12 mouse cellular contexts compared by ENCODE assay signal in genomic region chr8:45064197-45064869, GRCm38 (mm10). TPM values are rescaled to one million over a fixed set of nuclear protein-coding genes. Genes with fewer than 3 reads are reported as not detected.
DNase-seq lines count a peak whose midpoint lies in the region; ATAC-seq and TF ChIP-seq lines count a peak whose summit lies in the region.
"Had no signal": no experiment of that assay in that cellular context is flagged by ENCODE, and none has a peak within 500 bp of the region (broad histone marks: within the 10 kb centered on the region; RNA-seq: fewer than 3 reads in every experiment).

No protein-coding gene starts in this region.

- no peaks in the 10 kb centered on the region for H3K27me3 ChIP-seq in lung, embryonic 14.5 days (ENCODE audit: insufficient read depth, low read length)
- no peaks in the 10 kb centered on the region for H3K27me3 ChIP-seq in embryonic facial prominence, embryonic 11.5 days (ENCODE audit: control insufficient read depth, insufficient read depth, low read length)
- no peaks in the 10 kb centered on the region for H3K27me3 ChIP-seq in stomach, postnatal 0 days (ENCODE audit: control insufficient read depth, insufficient read depth, low read length)

- peak overlapping the region; percentile 75; the same call in 1 of the 2 replicates for H3K27ac ChIP-seq in lung, embryonic 14.5 days (ENCODE audit: low read depth)
- no peak overlapping the region for H3K27ac ChIP-seq in embryonic facial prominence, embryonic 11.5 days (replicated peaks; ENCODE audit: low read depth, low read length)
- H3K27ac ChIP-seq in stomach, postnatal 0 days (replicated peaks): no peak overlapping the region
- H3K27ac ChIP-seq: limb, embryonic 15.5 days had no signal

- no peak for TF ChIP-seq CTCF in lung, embryonic 14.5 days (IDR thresholded peaks at IDR 0.05; ENCODE audit: low read depth)
- TF ChIP-seq CTCF in lung, adult 2 months (IDR thresholded peaks at IDR 0.05; ENCODE audit: insufficient read depth, low read length): no peak
- TF ChIP-seq CTCF in stomach, postnatal 0 days (IDR thresholded peaks at IDR 0.05; ENCODE audit: low read depth): no peak

- no peak for TF ChIP-seq POLR2A in lung, adult 2 months (IDR thresholded peaks at IDR 0.05; ENCODE audit: borderline replicate concordance, extremely low read depth, low read depth, low read length)

- no peaks in the 10 kb centered on the region for H3K9me3 ChIP-seq in lung, embryonic 14.5 days (ENCODE audit: low read depth, low read length)
- no peaks in the 10 kb centered on the region for H3K9me3 ChIP-seq in embryonic facial prominence, embryonic 11.5 days (replicated peaks; ENCODE audit: control insufficient read depth, low read length)
- no peaks in the 10 kb centered on the region for H3K9me3 ChIP-seq in stomach, postnatal 0 days (ENCODE audit: control insufficient read depth, low read length)
- H3K9me3 ChIP-seq: limb, embryonic 15.5 days had no signal

- no peak for TF ChIP-seq EP300 in stomach, postnatal 0 days (optimal IDR thresholded peaks at IDR 0.05)

- ATAC-seq in lung, embryonic 14.5 days (ENCODE audit: insufficient read depth): 0 out of 2 replicates have a peak, but pooled peaks have one; percentile 16
- peak; percentile 68 for ATAC-seq in embryonic facial prominence, embryonic 11.5 days (replicated peaks; ENCODE audit: insufficient number of reproducible peaks, low FRiP score, low TSS enrichment, low read depth)
- ATAC-seq in stomach, postnatal 0 days (ENCODE audit: low FRiP score, low TSS enrichment): no peak

- peak; percentile 54 for DNase-seq in lung, embryonic 14.5 days
- DNase-seq in lung, adult 2 months: no peak
- peak; percentile 22 for DNase-seq in embryonic facial prominence, embryonic 11.5 days (ENCODE audit: low spot score)
- DNase-seq in lung, postnatal 25 days (ENCODE audit: low spot score): peak; percentile 26
- DNase-seq in stomach, postnatal 0 days (ENCODE audit: low spot score): peak; percentile 69
- DNase-seq in spleen, adult 12 weeks (ENCODE audit: low spot score): no peak
- no peak for DNase-seq in ovary, postnatal 14 days (ENCODE audit: low spot score)
- DNase-seq: gastrocnemius, postnatal 14 days; thymus, postnatal 36 days had no signal

- WGBS in lung, embryonic 14.5 days: 47% methylated on average over 8 of the region's 8 CpGs
- 52% methylated on average over 8 of the region's 8 CpGs for WGBS in lung, adult 2 months
- 44% methylated on average over 8 of the region's 8 CpGs for WGBS in embryonic facial prominence, embryonic 11.5 days
- WGBS in stomach, postnatal 0 days: 37% methylated on average over 8 of the region's 8 CpGs

- no peaks in the 10 kb centered on the region for H3K36me3 ChIP-seq in lung, embryonic 14.5 days (ENCODE audit: insufficient read depth)
- H3K36me3 ChIP-seq in embryonic facial prominence, embryonic 11.5 days (replicated peaks; ENCODE audit: control insufficient read depth, insufficient read depth, low read depth, low read length): no peaks in the 10 kb centered on the region
- no peaks in the 10 kb centered on the region for H3K36me3 ChIP-seq in stomach, postnatal 0 days (ENCODE audit: control insufficient read depth, insufficient read depth, low read length)
- H3K36me3 ChIP-seq: limb, embryonic 15.5 days had no signal

- no peaks in the 10 kb centered on the region for H3K4me1 ChIP-seq in lung, embryonic 14.5 days (ENCODE audit: insufficient read depth)
- no peaks in the 10 kb centered on the region for H3K4me1 ChIP-seq in lung, adult 2 months (ENCODE audit: control insufficient read depth, insufficient read depth, low read length)
- H3K4me1 ChIP-seq in embryonic facial prominence, embryonic 11.5 days (ENCODE audit: control insufficient read depth, insufficient read depth, low read length): no peaks in the 10 kb centered on the region
- H3K4me1 ChIP-seq in stomach, postnatal 0 days (replicated peaks; ENCODE audit: control insufficient read depth, insufficient read depth): no peaks in the 10 kb centered on the region

- no peak overlapping the region for H3K9ac ChIP-seq in lung, embryonic 14.5 days
- H3K9ac ChIP-seq in embryonic facial prominence, embryonic 11.5 days (replicated peaks; ENCODE audit: low read length): no peak overlapping the region
- H3K9ac ChIP-seq in stomach, postnatal 0 days (ENCODE audit: low read length): no peak overlapping the region
- H3K9ac ChIP-seq: limb, embryonic 15.5 days had no signal

- H3K4me3 ChIP-seq in lung, embryonic 14.5 days (ENCODE audit: low read depth, low read length): no peak overlapping the region
- no peak overlapping the region for H3K4me3 ChIP-seq in lung, adult 2 months (replicated peaks; ENCODE audit: extremely low read depth, low read depth, low read length)
- no peak overlapping the region for H3K4me3 ChIP-seq in embryonic facial prominence, embryonic 11.5 days (ENCODE audit: low read depth, low read length)
- H3K4me3 ChIP-seq in stomach, postnatal 0 days (ENCODE audit: low read depth, low read length): no peak overlapping the region
- H3K4me3 ChIP-seq: limb, embryonic 15.5 days had no signal

- H3K4me2 ChIP-seq in lung, embryonic 14.5 days: no peak overlapping the region
- H3K4me2 ChIP-seq in embryonic facial prominence, embryonic 11.5 days (ENCODE audit: low read depth, low read length): no peak overlapping the region
- no peak overlapping the region for H3K4me2 ChIP-seq in stomach, postnatal 0 days (replicated peaks; ENCODE audit: low read depth)
- H3K4me2 ChIP-seq: limb, embryonic 15.5 days had no signal

RNA-seq across cellular contexts. Expression of gene Mtnr1a, which starts 4.6 kb away (rescaled TPM):
- 0.30 TPM in 1 of 2 replicates, not detected in the other for polyA plus RNA-seq in lung, embryonic 14.5 days (2014; fragmentation: Nextera tagmentation; extraction: Ambion mirVana)
- not detected in 2 replicates for polyA plus RNA-seq in lung, adult 2 months (2012; rRNA removed)
- 0.35 TPM in 1 of 2 replicates, not detected in the other for polyA plus RNA-seq in embryonic facial prominence, embryonic 11.5 days (2014; fragmentation: Nextera tagmentation; extraction: Ambion mirVana)
- polyA plus RNA-seq in stomach, postnatal 0 days (2015; fragmentation: Nextera tagmentation; extraction: Ambion mirVana): 0.06 and 0.29 TPM in 2 replicates
- polyA plus RNA-seq: cortical plate, adult 2 months; heart, postnatal 0 days had no signal

Comparison
In these comparisons a context has a peak if more than half of its experiments do, and no peak if none do; other contexts are left out.
1. DNase-seq: peak in lung, embryonic 14.5 days (single experiment), embryonic facial prominence, embryonic 11.5 days (single experiment), lung, postnatal 25 days (single experiment) and stomach, postnatal 0 days (single experiment); none in lung, adult 2 months (single experiment), spleen, adult 12 weeks (single experiment) and ovary, postnatal 14 days (single experiment).